Mouse (Mus musculus): Measurements from ENCODE around the gene Phf11c. TPM values are rescaled to one million over a fixed set of nuclear protein-coding genes. Genes with fewer than 3 reads are reported as not detected.
A peak's percentile ranks its signal among the peaks of the same experiment; 100 is the strongest.

Gene Phf11c
- total RNA-seq (2012; rRNA removed) (0.92 and 1.0 TPM in 2 replicates), polyA plus RNA-seq (2012; ENCODE audit: insufficient read depth in 1 of 2, insufficient read length in 2 of 2, low read depth in 1 of 2, low replicate concordance in 2 of 2, missing spikeins in 1 of 2) (1 to 10 TPM in 1 of 2 experiments, not detected in 1; 1.2 TPM)

- H3K79me2 ChIP-seq (ENCODE audit: control insufficient read depth, insufficient read depth, low read length, poor library complexity), result no peaks in the 10 kb centered on the region
- H3K4me3 ChIP-seq (ENCODE audit: control insufficient read depth in 1 of 2, insufficient read depth in 1 of 2, low read depth in 2 of 2, low read length in 2 of 2), result no peak within 1 kb of the TSS
Measured at GRCm38 (mm10) chr14:59395281-59395680, at the start of gene Phf11c. Phf11c (minus strand) TSS chr14:59395381.

GRCm38 (mm10) chr14:59441472-59441805 is 46.3 kb upstream of the Phf11c start:
- Histone ChIP-seq H3K4me1 (ENCODE audit: control insufficient read depth in 1 of 2, insufficient read depth in 2 of 2, low read length in 2 of 2) (peaks cover 6 to 12% of the 10 kb centered on the region in 2 experiments), H3K36me3 (ENCODE audit: control insufficient read depth in 1 of 2, insufficient read depth in 2 of 2, low read length in 2 of 2) (peaks cover 0 to 22% of the 10 kb centered on the region in 2 experiments; a peak in 3 of 4 replicates), H3K27me3 (ENCODE audit: control insufficient read depth in 1 of 2, insufficient read depth in 2 of 2, low read length in 2 of 2) (no peaks in the 10 kb centered on the region), H3K4me3 (ENCODE audit: control insufficient read depth in 1 of 2, insufficient read depth in 1 of 2, low read depth in 2 of 2, low read length in 2 of 2) (peak overlapping the region; percentile 80 to 87), H3K9me3 (replicated peaks; ENCODE audit: insufficient read depth, low read length) (no peaks in the 10 kb centered on the region), H3K9ac (ENCODE audit: control insufficient read depth, low read depth, low read length, poor library complexity, severe bottlenecking) (peak overlapping the region; percentile 94), H3K27ac (ENCODE audit: control insufficient read depth, low read depth, low read length) (peak overlapping the region; percentile 89), H3K79me2 (ENCODE audit: control insufficient read depth, insufficient read depth, low read length, poor library complexity) (peaks cover 24% of the 10 kb centered on the region)
- TF ChIP-seq ZC3H11A (IDR thresholded peaks at IDR 0.05; ENCODE audit: low read depth, low read length) (no peak), CTCF (IDR thresholded peaks at IDR 0.05 in 2 of 3, conservative IDR thresholded peaks at IDR 0.05 in 1 of 3; ENCODE audit: control insufficient read depth in 1 of 3, insufficient read depth in 1 of 3, low read depth in 2 of 3, low read length in 3 of 3, poor library complexity in 1 of 3, severe bottlenecking in 1 of 3) (no peak), E2F4 (IDR thresholded peaks at IDR 0.05; ENCODE audit: borderline replicate concordance, low read depth, low read length) (no peak), SMC3 (IDR thresholded peaks at IDR 0.05; ENCODE audit: low read depth, low read length) (no peak), TAL1 (IDR thresholded peaks at IDR 0.05; ENCODE audit: low read length) (no peak), EP300 (IDR thresholded peaks at IDR 0.05; ENCODE audit: low read depth in 1 of 2, low read length in 2 of 2) (peak; percentile 11 to 22; a peak in 2 of 4 replicates), MAX (IDR thresholded peaks at IDR 0.05; ENCODE audit: low read length) (no peak), RCOR1 (IDR thresholded peaks at IDR 0.05; ENCODE audit: low read depth, low read length) (no peak), ETS1 (IDR thresholded peaks at IDR 0.05; ENCODE audit: low read depth, low read length) (0 out of 2 replicates have a peak, but pooled peaks have one; percentile 6), HCFC1 (IDR thresholded peaks at IDR 0.05; ENCODE audit: low read depth, low read length) (no peak), TCF12 (IDR thresholded peaks at IDR 0.05; ENCODE audit: low read depth, low read length) (no peak), USF1 (IDR thresholded peaks at IDR 0.05; ENCODE audit: low read depth, low read length) (no peak), MAZ (IDR thresholded peaks at IDR 0.05; ENCODE audit: low read depth, low read length) (no peak), ELF1 (IDR thresholded peaks at IDR 0.05; ENCODE audit: low read depth, low read length) (no peak), POLR2A (IDR thresholded peaks at IDR 0.05; ENCODE audit: control insufficient read depth in 1 of 2, insufficient read depth in 1 of 2, low read depth in 1 of 2, low read length in 2 of 2, poor library complexity in 1 of 2) (no peak), ZMIZ1 (IDR thresholded peaks at IDR 0.05; ENCODE audit: low read depth, low read length) (no peak), CHD1 (IDR thresholded peaks at IDR 0.05; ENCODE audit: low read depth, low read length) (0 out of 2 replicates have a peak, but pooled peaks have one; percentile 52), ZNF384 (IDR thresholded peaks at IDR 0.05; ENCODE audit: low read depth, low read length) (peak; percentile 71; the same call in 1 of the 2 replicates), NRF1 (IDR thresholded peaks at IDR 0.05; ENCODE audit: insufficient read depth, low read depth, low read length, poor library complexity, severe bottlenecking) (no peak), POLR2AphosphoS5 (IDR thresholded peaks at IDR 0.05; ENCODE audit: borderline replicate concordance, low read depth, low read length) (no peak), BHLHE40 (IDR thresholded peaks at IDR 0.05; ENCODE audit: borderline replicate concordance, low read depth, low read length) (no peak), MYB (IDR thresholded peaks at IDR 0.05; ENCODE audit: low read depth, low read length) (no peak)
- peak; percentile 71 for DNase-seq (ENCODE audit: low read depth, low spot score)

More at GRCm38 (mm10) chr14:59395281-59395680, at the start of gene Phf11c:
- H3K36me3 ChIP-seq (ENCODE audit: control insufficient read depth in 1 of 2, insufficient read depth in 2 of 2, low read length in 2 of 2), result no peaks in the 10 kb centered on the region
- no peak within 1 kb of the TSS for H3K9ac ChIP-seq (ENCODE audit: control insufficient read depth, low read depth, low read length, poor library complexity, severe bottlenecking)
- H3K9me3 ChIP-seq (replicated peaks; ENCODE audit: insufficient read depth, low read length), result no peaks in the 10 kb centered on the region
- H3K27ac ChIP-seq (ENCODE audit: control insufficient read depth, low read depth, low read length), result no peak within 1 kb of the TSS
- no peak for TF ChIP-seq TCF12 (IDR thresholded peaks at IDR 0.05; ENCODE audit: low read depth, low read length)
- TF ChIP-seq ELF1 (IDR thresholded peaks at IDR 0.05; ENCODE audit: low read depth, low read length), result no peak
- TF ChIP-seq NELFE (IDR thresholded peaks at IDR 0.05; ENCODE audit: low read depth, low read length), result no peak
- TF ChIP-seq SIN3A (IDR thresholded peaks at IDR 0.05; ENCODE audit: low read length), result no peak
- TF ChIP-seq POLR2AphosphoS5 (IDR thresholded peaks at IDR 0.05; ENCODE audit: borderline replicate concordance, low read depth, low read length), result no peak
- no peak for TF ChIP-seq MXI1 (IDR thresholded peaks at IDR 0.05; ENCODE audit: low read depth, low read length)
- no peak for TF ChIP-seq MAX (IDR thresholded peaks at IDR 0.05; ENCODE audit: low read length)
- DNase-seq (ENCODE audit: low read depth, low spot score), result no peak
- H3K27me3 ChIP-seq (ENCODE audit: control insufficient read depth in 1 of 2, insufficient read depth in 2 of 2, low read length in 2 of 2), result no peaks in the 10 kb centered on the region
- H3K4me1 ChIP-seq (ENCODE audit: control insufficient read depth in 1 of 2, insufficient read depth in 2 of 2, low read length in 2 of 2), result no peaks in the 10 kb centered on the region
